Mouse (Mus musculus): Measurements from ENCODE around the gene Bbs5. TPM values are rescaled to one million over a fixed set of nuclear protein-coding genes. Genes with fewer than 3 reads are reported as not detected.

The Bbs5 gene
- polyA plus RNA-seq, 1 experiment from 2014 or later = 12.4 TPM

GRCm38 (mm10) chr2:69700446-69700845 lies 53.5 kb downstream of the Bbs5 start:
- 91% methylated on average over 8 of the region's 8 CpGs for WGBS
- no peaks in the 10 kb centered on the region for H3K4me1 ChIP-seq (replicated peaks)
- H3K9ac ChIP-seq = no peak overlapping the region
- no peak for ATAC-seq (replicated peaks; ENCODE audit: insufficient number of reproducible peaks, insufficient read depth, low FRiP score, low read depth)
- H3K9me3 ChIP-seq (replicated peaks) = no peaks in the 10 kb centered on the region
- no peak overlapping the region for H3K4me2 ChIP-seq
- H3K4me3 ChIP-seq = no peak overlapping the region
- no peak overlapping the region for H3K27ac ChIP-seq
- H3K27me3 ChIP-seq = no peaks in the 10 kb centered on the region
- peaks cover 71% of the 10 kb centered on the region for H3K36me3 ChIP-seq

- Histone ChIP-seq H3K4me1 (replicated peaks) (peaks cover 6% of the 10 kb centered on the region; the same call in 1 of the 2 replicates), H3K9ac (no peak overlapping the region), H3K4me2 (peak overlapping the region; percentile 74), H3K36me3 (peaks cover 7% of the 10 kb centered on the region), H3K4me3 (peak overlapping the region; percentile 87; the same call in 1 of the 2 replicates), H3K27me3 (peaks cover 3% of the 10 kb centered on the region; the same call in 1 of the 2 replicates), H3K9me3 (replicated peaks) (no peaks in the 10 kb centered on the region), H3K27ac (no peak overlapping the region)
- ATAC-seq (replicated peaks; ENCODE audit: insufficient number of reproducible peaks, insufficient read depth, low FRiP score, low read depth) = no peak
- 87% methylated on average over 14 of the region's 14 CpGs for WGBS
These were observed 65.2 kb downstream of the Bbs5 start for GRCm38 (mm10) chr2:69712171-69712570.

GRCm38 (mm10) chr2:69712981-69713625 lies 66.1 kb downstream of the Bbs5 start, which contains the start of gene Fastkd1:
TSS of gene Fastkd1 (minus strand) at chr2:69713516.
- ATAC-seq (replicated peaks; ENCODE audit: insufficient number of reproducible peaks, insufficient read depth, low FRiP score, low read depth) = peak; percentile 96
- H3K4me1 ChIP-seq (replicated peaks) = peaks cover 6% of the 10 kb centered on the region; the same call in 1 of the 2 replicates
- H3K27me3 ChIP-seq = peaks cover 3% of the 10 kb centered on the region
- no peaks in the 10 kb centered on the region for H3K9me3 ChIP-seq (replicated peaks)
- no peaks in the 10 kb centered on the region for H3K36me3 ChIP-seq
- H3K4me2 ChIP-seq = peak within 1 kb of the TSS; percentile 74
- H3K27ac ChIP-seq = peak within 1 kb of the TSS; percentile 95
- peak within 1 kb of the TSS; percentile 87 for H3K4me3 ChIP-seq
- WGBS = under 1% methylated on average over 39 of the region's 39 CpGs
- H3K9ac ChIP-seq = peak within 1 kb of the TSS; percentile 83

GRCm38 (mm10) chr2:69713626-69714014 lies 66.6 kb downstream of the Bbs5 start:
- ATAC-seq (replicated peaks; ENCODE audit: insufficient number of reproducible peaks, insufficient read depth, low FRiP score, low read depth) = no peak
- no peaks in the 10 kb centered on the region for H3K9me3 ChIP-seq (replicated peaks)
- no peak overlapping the region for H3K27ac ChIP-seq
- H3K27me3 ChIP-seq = peaks cover 3% of the 10 kb centered on the region
- no peak overlapping the region for H3K9ac ChIP-seq
- peak overlapping the region; percentile 74 for H3K4me2 ChIP-seq
- H3K36me3 ChIP-seq = no peaks in the 10 kb centered on the region
- H3K4me1 ChIP-seq (replicated peaks) = peaks cover 6% of the 10 kb centered on the region; the same call in 1 of the 2 replicates
- peak overlapping the region; percentile 87 for H3K4me3 ChIP-seq
- WGBS = 26% methylated on average over 4 of the region's 4 CpGs

GRCm38 (mm10) chr2:69714126-69714525 lies 67.2 kb downstream of the Bbs5 start:
- Histone ChIP-seq H3K9ac (no peak overlapping the region), H3K4me1 (replicated peaks) (peaks cover 6% of the 10 kb centered on the region; the same call in 1 of the 2 replicates), H3K27ac (no peak overlapping the region), H3K4me2 (no peak overlapping the region), H3K36me3 (no peaks in the 10 kb centered on the region), H3K9me3 (replicated peaks) (no peaks in the 10 kb centered on the region), H3K4me3 (no peak overlapping the region), H3K27me3 (peaks cover 3% of the 10 kb centered on the region)
- 73% methylated on average over 5 of the region's 5 CpGs for WGBS
- no peak for ATAC-seq (replicated peaks; ENCODE audit: insufficient number of reproducible peaks, insufficient read depth, low FRiP score, low read depth)

- 62% methylated on average over 3 of the region's 3 CpGs for WGBS
- ATAC-seq (replicated peaks; ENCODE audit: insufficient number of reproducible peaks, insufficient read depth, low FRiP score, low read depth) = no peak
- H3K4me1 ChIP-seq (replicated peaks) = peaks cover 6% of the 10 kb centered on the region; the same call in 1 of the 2 replicates
These were observed 69.5 kb downstream of the Bbs5 start for GRCm38 (mm10) chr2:69716483-69716882.

More at GRCm38 (mm10) chr2:69716483-69716882, 69.5 kb downstream of the Bbs5 start:
- H3K27ac ChIP-seq = no peak overlapping the region
- H3K9ac ChIP-seq = no peak overlapping the region
- H3K36me3 ChIP-seq = no peaks in the 10 kb centered on the region
- peaks cover 3% of the 10 kb centered on the region for H3K27me3 ChIP-seq
- no peaks in the 10 kb centered on the region for H3K9me3 ChIP-seq (replicated peaks)
- no peak overlapping the region for H3K4me3 ChIP-seq
- no peak overlapping the region for H3K4me2 ChIP-seq

Other genes with a start within 250 kb of the Bbs5 start
- gene Lrp2, start 61.1 kb upstream of the Bbs5 start, polyA plus RNA-seq (2015; fragmentation: Nextera tagmentation; extraction: Ambion mirVana) = 0.25 and 0.44 TPM in 2 replicates
- gene Klhl41, start 22.9 kb downstream of the Bbs5 start, polyA plus RNA-seq (2015; fragmentation: Nextera tagmentation; extraction: Ambion mirVana) = 15.0 and 23.9 TPM in 2 replicates
- gene Fastkd1, start 66.3 kb downstream of the Bbs5 start, polyA plus RNA-seq (2015; fragmentation: Nextera tagmentation; extraction: Ambion mirVana) = 18.8 and 19.0 TPM in 2 replicates
- 83.5 and 98.4 TPM in 2 replicates for gene Ppig, start 75.4 kb downstream of the Bbs5 start, polyA plus RNA-seq (2015; fragmentation: Nextera tagmentation; extraction: Ambion mirVana)
- gene Ccdc173, start 142.4 kb downstream of the Bbs5 start, polyA plus RNA-seq (2015; fragmentation: Nextera tagmentation; extraction: Ambion mirVana) = 1.4 and 1.7 TPM in 2 replicates
- gene Phospho2, start 142.5 kb downstream of the Bbs5 start, polyA plus RNA-seq (2015; fragmentation: Nextera tagmentation; extraction: Ambion mirVana) = 17.3 and 18.3 TPM in 2 replicates
- 46.4 and 53.0 TPM in 2 replicates for gene Klhl23, start 174.8 kb downstream of the Bbs5 start, polyA plus RNA-seq (2015; fragmentation: Nextera tagmentation; extraction: Ambion mirVana)
- gene Ssb, start 214.4 kb downstream of the Bbs5 start, polyA plus RNA-seq (2015; fragmentation: Nextera tagmentation; extraction: Ambion mirVana) = 173 and 201 TPM in 2 replicates
- gene Mettl5, start 238.4 kb downstream of the Bbs5 start, polyA plus RNA-seq (2015; fragmentation: Nextera tagmentation; extraction: Ambion mirVana) = 33.5 and 38.1 TPM in 2 replicates

All from heart, embryonic 15.5 days (tissue).